Mouse (Mus musculus): Measurements from ENCODE around the gene Fbn1. TPM values are rescaled to one million over a fixed set of nuclear protein-coding genes. Genes with fewer than 3 reads are reported as not detected.

The Fbn1 gene
- polyA plus RNA-seq, 1 experiment from 2014 or later, result 18.6 TPM

DNA sequence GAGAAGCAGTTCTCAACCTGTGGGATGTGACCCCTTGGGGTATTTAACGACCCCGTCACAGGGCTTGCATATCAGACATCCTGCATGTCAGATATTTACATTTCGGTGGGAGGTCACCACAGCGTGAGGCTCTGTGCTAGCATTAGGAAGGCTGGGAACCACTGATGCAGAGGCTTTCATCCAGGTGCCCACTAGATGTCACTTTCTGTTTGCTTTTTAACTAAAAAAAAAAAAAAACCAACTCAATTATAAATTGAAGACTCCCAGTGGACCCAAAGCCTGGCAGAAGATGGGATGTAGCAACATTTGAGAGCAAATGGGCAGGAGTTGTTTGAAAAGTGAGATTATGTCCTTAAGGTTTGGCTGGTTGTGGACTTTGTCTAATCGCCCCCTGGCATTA lies 244.7 kb downstream of the Fbn1 start:
- peak; percentile 64; the same call in 1 of the 2 replicates for ATAC-seq (ENCODE audit: low FRiP score, low read depth)
- Histone ChIP-seq H3K9me3 (no peaks in the 10 kb centered on the region), H3K4me2 (replicated peaks) (0 out of 2 replicates have a peak overlapping the region, but pooled peaks have one; percentile 28), H3K27me3 (no peaks in the 10 kb centered on the region), H3K4me3 (no peak overlapping the region), H3K36me3 (peaks cover 7% of the 10 kb centered on the region), H3K9ac (no peak overlapping the region), H3K27ac (no peak overlapping the region), H3K4me1 (0 out of 2 replicates have a peak, but pooled peaks cover 9% of the 10 kb centered on the region)
- WGBS, result 23% methylated on average over 5 of the region's 5 CpGs

DNA sequence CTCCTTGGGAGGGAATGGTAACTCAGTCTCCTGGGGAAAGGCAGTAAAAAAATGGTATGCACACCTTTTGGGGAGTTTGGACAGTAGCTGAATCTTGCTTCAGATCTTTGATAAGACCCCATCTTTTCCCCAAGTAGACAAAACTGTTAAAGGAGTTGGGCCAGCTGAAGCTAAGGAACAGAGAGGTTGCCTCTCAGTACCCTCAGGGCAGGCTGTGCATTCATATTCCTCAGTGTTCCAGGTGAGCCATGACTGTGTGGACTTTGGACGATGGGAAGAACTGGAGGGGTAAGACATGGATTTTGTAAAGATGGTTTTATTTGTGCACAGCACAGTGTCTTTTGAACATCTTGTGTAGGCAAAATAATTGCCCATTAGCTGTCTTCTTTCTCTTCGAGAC lies 247.5 kb downstream of the Fbn1 start:
- H3K4me3 ChIP-seq, result no peak overlapping the region
- 84% methylated on average over 2 of the region's 2 CpGs for WGBS
- H3K4me2 ChIP-seq (replicated peaks), result no peak overlapping the region
- H3K9me3 ChIP-seq, result no peaks in the 10 kb centered on the region
- no peak overlapping the region for H3K27ac ChIP-seq
- no peak for ATAC-seq (ENCODE audit: low FRiP score, low read depth)
- H3K36me3 ChIP-seq, result peaks cover 34% of the 10 kb centered on the region
- H3K27me3 ChIP-seq, result no peaks in the 10 kb centered on the region
- H3K4me1 ChIP-seq, result 0 out of 2 replicates have a peak, but pooled peaks cover 9% of the 10 kb centered on the region
- H3K9ac ChIP-seq, result no peak overlapping the region

DNA sequence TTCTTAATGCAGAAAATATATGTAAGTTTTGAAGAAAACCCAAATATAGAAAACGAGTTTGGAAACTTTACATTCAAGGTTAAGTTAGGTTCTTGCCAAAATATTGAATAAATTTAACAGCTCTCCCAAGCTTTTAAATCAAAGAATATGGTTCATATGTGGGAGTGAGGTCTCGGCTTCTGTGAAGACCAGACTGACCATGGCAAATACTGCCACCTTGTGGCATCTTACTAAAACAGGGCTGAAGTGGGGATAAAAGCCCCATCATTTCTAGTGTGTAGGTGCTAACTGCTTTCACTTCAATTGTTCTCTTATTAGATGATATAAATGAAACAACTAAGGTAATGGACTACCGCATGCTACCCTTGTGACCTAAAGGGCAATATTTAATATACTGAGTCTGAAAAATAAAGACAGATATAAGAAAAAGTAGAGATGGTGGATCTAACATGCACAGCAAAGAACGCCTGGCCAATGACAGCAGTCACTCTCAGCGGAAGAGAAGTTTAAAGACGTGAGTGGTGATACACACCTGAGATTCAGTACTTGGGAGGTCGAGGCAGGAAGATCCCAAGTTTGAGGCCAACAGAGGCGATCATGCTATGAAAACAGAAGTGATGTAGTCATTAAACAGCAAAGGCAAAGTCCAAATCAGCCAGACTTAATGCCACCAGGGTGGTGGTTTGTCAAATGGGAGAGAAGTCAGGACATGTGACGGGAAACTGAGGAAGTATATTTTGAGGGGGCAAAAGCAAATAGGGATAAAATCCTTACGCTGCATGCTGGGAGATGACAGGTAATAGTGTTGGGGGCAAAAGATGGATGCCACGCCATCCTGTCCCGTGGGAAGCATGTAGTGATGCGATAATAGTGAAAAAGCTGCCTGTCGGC lies 248.3 kb downstream of the Fbn1 start:
- H3K4me1 ChIP-seq, result 0 out of 2 replicates have a peak, but pooled peaks cover 9% of the 10 kb centered on the region
- peaks cover 41% of the 10 kb centered on the region for H3K36me3 ChIP-seq

DNA sequence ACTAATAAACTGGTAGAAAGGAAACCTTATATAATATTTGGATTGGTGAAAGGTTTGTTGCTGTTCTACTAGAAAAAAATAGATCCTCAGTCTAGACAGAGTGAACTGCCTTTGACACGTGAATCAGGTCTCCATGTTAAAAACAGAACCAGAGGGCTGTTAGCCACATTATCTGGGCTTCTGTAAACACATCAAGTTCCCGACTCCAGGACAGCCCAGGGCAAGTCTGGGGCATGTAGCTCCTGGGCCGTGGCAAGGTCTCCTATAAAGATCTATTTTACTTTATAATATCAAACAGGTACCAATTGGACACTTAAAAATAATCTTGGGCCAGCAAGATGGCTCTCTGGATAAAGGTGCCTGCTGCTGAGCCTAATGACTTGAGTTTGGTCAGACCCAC lies 251.9 kb downstream of the Fbn1 start:
- 69% methylated on average over 3 of the region's 3 CpGs for WGBS
- ATAC-seq (ENCODE audit: low FRiP score, low read depth), result no peak
- no peak overlapping the region for H3K27ac ChIP-seq
- no peak overlapping the region for H3K4me2 ChIP-seq (replicated peaks)
- H3K36me3 ChIP-seq, result peaks cover 75% of the 10 kb centered on the region
- no peaks in the 10 kb centered on the region for H3K9me3 ChIP-seq
- no peak overlapping the region for H3K4me3 ChIP-seq
- H3K4me1 ChIP-seq, result no peaks in the 10 kb centered on the region
- no peaks in the 10 kb centered on the region for H3K27me3 ChIP-seq
- no peak overlapping the region for H3K9ac ChIP-seq

More for the DNA sequence above, 248.3 kb downstream of the Fbn1 start:
- H3K4me2 ChIP-seq (replicated peaks), result no peak overlapping the region
- ATAC-seq (ENCODE audit: low FRiP score, low read depth), result no peak
- WGBS, result 81% methylated on average over 14 of the region's 14 CpGs
- H3K27ac ChIP-seq, result no peak overlapping the region
- no peak overlapping the region for H3K9ac ChIP-seq
- no peak overlapping the region for H3K4me3 ChIP-seq
- H3K9me3 ChIP-seq, result no peaks in the 10 kb centered on the region
- no peaks in the 10 kb centered on the region for H3K27me3 ChIP-seq

DNA sequence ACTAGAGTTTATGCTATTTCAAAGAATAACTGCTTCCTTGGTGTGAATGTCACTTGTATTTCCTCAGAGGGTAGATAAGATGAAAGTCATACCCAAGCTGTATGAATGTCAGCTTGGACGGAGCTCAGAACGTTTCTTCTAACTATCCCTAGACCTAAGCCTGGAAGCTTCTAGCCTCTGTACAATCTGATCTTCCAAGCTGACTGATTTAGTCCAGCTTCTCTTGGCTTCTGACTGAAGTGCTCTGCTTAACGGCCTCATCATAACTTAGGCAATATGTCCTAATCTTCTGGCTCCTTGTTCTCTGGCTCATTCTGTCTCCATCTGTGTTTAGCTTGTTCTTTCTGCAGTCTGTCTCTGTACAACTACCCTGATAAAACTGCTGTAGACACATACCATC lies 253.2 kb downstream of the Fbn1 start:
- no peaks in the 10 kb centered on the region for H3K27me3 ChIP-seq
- peaks cover 86% of the 10 kb centered on the region for H3K36me3 ChIP-seq
- WGBS, result 94% methylated on average over 3 of the region's 3 CpGs
- no peak overlapping the region for H3K9ac ChIP-seq
- H3K27ac ChIP-seq, result no peak overlapping the region
- H3K4me2 ChIP-seq (replicated peaks), result no peak overlapping the region
- H3K4me3 ChIP-seq, result no peak overlapping the region
- peaks cover 8% of the 10 kb centered on the region; the same call in 1 of the 2 replicates for H3K4me1 ChIP-seq
- ATAC-seq (ENCODE audit: low FRiP score, low read depth), result no peak
- H3K9me3 ChIP-seq, result no peaks in the 10 kb centered on the region

DNA sequence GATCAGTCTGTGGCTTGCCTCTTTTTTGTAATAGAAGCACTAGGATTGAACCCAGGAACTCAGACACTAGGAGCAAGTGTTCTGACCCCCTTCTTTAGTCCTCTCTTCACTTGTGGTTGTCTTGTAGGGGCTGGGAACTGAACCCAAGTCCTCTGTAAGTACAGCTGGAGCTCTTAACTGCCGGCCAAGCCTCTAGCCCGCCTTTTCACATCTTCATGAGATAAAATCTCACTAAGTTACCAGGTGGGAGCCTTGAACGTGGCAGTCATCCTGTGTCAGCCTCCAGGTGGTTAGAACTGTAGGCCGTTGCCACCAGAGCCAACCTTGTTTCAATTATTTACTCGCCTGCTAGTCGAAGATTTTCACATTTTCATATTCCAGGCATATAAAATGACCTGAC lies 254.1 kb downstream of the Fbn1 start:
- WGBS, result 91% methylated on average over 6 of the region's 6 CpGs
- peaks cover 85% of the 10 kb centered on the region for H3K36me3 ChIP-seq

DNA sequence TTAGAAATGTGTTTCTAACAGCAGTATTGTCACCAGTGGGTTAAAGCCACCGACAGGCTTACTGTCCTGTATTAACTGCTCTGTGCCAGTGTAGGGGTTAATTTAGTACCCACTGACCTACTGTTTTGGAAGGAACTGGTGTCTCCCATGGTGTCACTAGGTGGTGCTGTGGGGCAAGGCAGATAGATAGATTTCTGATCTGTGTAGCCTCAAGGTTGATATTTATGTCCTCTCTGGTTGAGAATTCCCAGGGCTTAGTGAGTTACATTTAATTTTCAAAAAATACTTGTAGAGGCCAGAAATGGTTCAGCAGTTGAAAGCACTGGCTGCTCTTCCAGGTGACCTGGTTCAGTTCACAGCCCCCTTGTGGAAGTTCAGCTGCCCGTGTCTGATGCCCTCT lies 255.5 kb downstream of the Fbn1 start:
- Histone ChIP-seq H3K27ac (no peak overlapping the region), H3K27me3 (no peaks in the 10 kb centered on the region), H3K4me3 (no peak overlapping the region), H3K4me1 (peaks cover 22% of the 10 kb centered on the region), H3K9me3 (no peaks in the 10 kb centered on the region), H3K36me3 (peaks cover 73% of the 10 kb centered on the region), H3K9ac (no peak overlapping the region), H3K4me2 (replicated peaks) (no peak overlapping the region)
- WGBS, result 59% methylated on average over 2 of the region's 2 CpGs
- no peak for ATAC-seq (ENCODE audit: low FRiP score, low read depth)

More for the DNA sequence above, 254.1 kb downstream of the Fbn1 start:
- Histone ChIP-seq H3K4me1 (peaks cover 17% of the 10 kb centered on the region), H3K27me3 (no peaks in the 10 kb centered on the region), H3K4me2 (replicated peaks) (no peak overlapping the region), H3K4me3 (no peak overlapping the region), H3K9me3 (no peaks in the 10 kb centered on the region), H3K9ac (no peak overlapping the region), H3K27ac (no peak overlapping the region)
- no peak for ATAC-seq (ENCODE audit: low FRiP score, low read depth)

DNA sequence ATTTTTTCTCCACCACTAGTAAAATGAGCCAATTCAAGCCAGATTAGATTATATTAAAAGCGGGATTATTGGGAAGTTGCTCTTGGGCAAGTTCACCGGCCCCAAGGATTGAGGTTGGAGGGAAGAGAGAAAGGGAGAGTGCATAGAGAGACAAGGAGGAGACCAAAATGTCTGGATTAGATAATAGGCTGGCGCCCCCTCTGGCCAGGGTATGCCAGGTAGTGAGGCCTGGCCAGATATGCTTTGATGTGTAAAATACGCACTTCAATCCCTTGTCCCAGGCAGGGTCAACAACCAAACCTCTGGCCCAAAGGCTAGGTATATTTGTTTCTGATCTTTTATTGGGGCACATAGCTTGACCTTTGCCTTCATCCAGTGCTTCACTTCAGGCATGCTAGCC lies 256.0 kb downstream of the Fbn1 start:
- peaks cover 22% of the 10 kb centered on the region for H3K4me1 ChIP-seq
- no peaks in the 10 kb centered on the region for H3K9me3 ChIP-seq
- no peak for ATAC-seq (ENCODE audit: low FRiP score, low read depth)
- H3K36me3 ChIP-seq, result peaks cover 68% of the 10 kb centered on the region
- 86% methylated on average over 4 of the region's 4 CpGs for WGBS
- H3K4me3 ChIP-seq, result no peak overlapping the region
- H3K4me2 ChIP-seq (replicated peaks), result no peak overlapping the region
- no peak overlapping the region for H3K9ac ChIP-seq
- H3K27ac ChIP-seq, result no peak overlapping the region
- H3K27me3 ChIP-seq, result no peaks in the 10 kb centered on the region

Other genes with a start within 250 kb of the Fbn1 start
- 0.24 and 0.25 TPM in 2 replicates for gene Gm9913, start 2.9 kb downstream of the Fbn1 start, polyA plus RNA-seq (2015; fragmentation: Nextera tagmentation; extraction: Ambion mirVana)
- 6.4 and 6.8 TPM in 2 replicates for gene Cep152, start 117.1 kb upstream of the Fbn1 start, polyA plus RNA-seq (2015; fragmentation: Nextera tagmentation; extraction: Ambion mirVana)
- 243 and 263 TPM in 2 replicates for gene Eid1, start 165.1 kb upstream of the Fbn1 start, polyA plus RNA-seq (2015; fragmentation: Nextera tagmentation; extraction: Ambion mirVana)
- gene Shc4, start 216.2 kb upstream of the Fbn1 start, polyA plus RNA-seq (2015; fragmentation: Nextera tagmentation; extraction: Ambion mirVana), result 1.1 and 1.9 TPM in 2 replicates

All from limb, embryonic 13.5 days (tissue).